9 mouse cellular contexts compared by ENCODE assay signal in genomic region chr2:180385967-180386688, GRCm38 (mm10). TPM values are rescaled to one million over a fixed set of nuclear protein-coding genes. Genes with fewer than 3 reads are reported as not detected.
DNase-seq lines count a peak whose midpoint lies in the region; TF ChIP-seq lines count a peak whose summit lies in the region.
"Had no signal": no experiment of that assay in that cellular context is flagged by ENCODE, and none has a peak within 500 bp of the region (broad histone marks: within the 10 kb centered on the region; RNA-seq: fewer than 3 reads in every experiment).

No protein-coding gene starts in this region.

- H3K4me3 ChIP-seq in E14TG2a.4 (replicated peaks; ENCODE audit: low read length) (peak overlapping the region; percentile 76), ES-E14 (ENCODE audit: insufficient read depth in 1 of 2, low read depth in 1 of 2, low read length in 2 of 2, poor library complexity in 1 of 2, severe bottlenecking in 1 of 2) (peak overlapping the region; percentile 46 to 67)

- no peaks in the 10 kb centered on the region for H3K9me3 ChIP-seq in E14TG2a.4 (ENCODE audit: low read length)
- no peaks in the 10 kb centered on the region for H3K9me3 ChIP-seq in ES-E14 (ENCODE audit: control insufficient read depth, insufficient read depth, low read depth, low read length)

- H3K4me1 ChIP-seq in E14TG2a.4 (replicated peaks; ENCODE audit: low read depth, low read length) (peaks cover 14% of the 10 kb centered on the region), ES-E14 (ENCODE audit: control insufficient read depth in 2 of 2, insufficient read depth in 2 of 2, low read length in 2 of 2, poor library complexity in 1 of 2) (peaks cover 1 to 2% of the 10 kb centered on the region in 2 experiments; a peak in 1 of 4 replicates)

- intact Hi-C loops in left cerebral cortex, postnatal 25 days (cut with DNase I) = no loop called here

- DNase-seq in ES-E14 (ENCODE audit: low read depth, low spot score) = no peak
- DNase-seq in forelimb bud, embryonic 11.5 days (ENCODE audit: low read depth, low spot score) = peak; percentile 27
- peak; percentile 61 for DNase-seq in mesoderm, embryonic 11.5 days (ENCODE audit: low read depth, low spot score)
- DNase-seq in T-cell, adult 2 months (ENCODE audit: low spot score) = no peak
- no peak for DNase-seq in adrenal gland, postnatal 4 days (ENCODE audit: low spot score in 2 of 2)
- no peak for DNase-seq in urinary bladder, postnatal 25 days (ENCODE audit: low spot score)
- DNase-seq in left cerebral cortex, postnatal 25 days (ENCODE audit: low spot score in 2 of 2) = no peak
- DNase-seq: lung, postnatal 14 days had no signal

- H3K36me3 ChIP-seq in E14TG2a.4 (ENCODE audit: insufficient read depth, low read length) (no peaks in the 10 kb centered on the region), ES-E14 (ENCODE audit: control insufficient read depth, insufficient read depth, low read length, poor library complexity, severe bottlenecking) (no peaks in the 10 kb centered on the region)

- no peak overlapping the region for H3K27ac ChIP-seq in ES-E14 (ENCODE audit: insufficient read depth, low read depth, low read length, poor library complexity, severe bottlenecking)

- TF ChIP-seq CTCF in E14TG2a.4 (conservative IDR thresholded peaks at IDR 0.05; ENCODE audit: low read length) = no peak

- H3K27me3 ChIP-seq in E14TG2a.4 (ENCODE audit: insufficient read depth, low read length) = peaks cover 90% of the 10 kb centered on the region

- H3K9ac ChIP-seq in ES-E14 (ENCODE audit: insufficient read depth, low read depth, low read length, poor library complexity, severe bottlenecking) = 0 out of 2 replicates have a peak overlapping the region, but pooled peaks have one; percentile 4

- in situ Hi-C loops in ES-E14 (cut with MboI; ENCODE audit: low sequenced_read_pairs in 2 of 2, unreplicated experiment in 2 of 2) = no loop called here

TF ChIP-seq in ES-E14, 5 proteins besides CTCF, POLR2A, EP300 and RAD21:
- TF ChIP-seq CHD2 (IDR thresholded peaks at IDR 0.05; ENCODE audit: low read depth, low read length) (no peak), ZC3H11A (IDR thresholded peaks at IDR 0.05; ENCODE audit: borderline replicate concordance, low read depth, low read length) (no peak), ZNF384 (IDR thresholded peaks at IDR 0.05; ENCODE audit: low read depth, low read length) (no peak), MAFK (IDR thresholded peaks at IDR 0.05; ENCODE audit: insufficient read depth, low read depth, low read length) (no peak), HCFC1 (IDR thresholded peaks at IDR 0.05; ENCODE audit: borderline replicate concordance, insufficient read depth, low read length) (no peak)
TF ChIP-seq in ES-E14: peak in this region for 0.

RNA-seq across cellular contexts. Expression of gene Gata5, which starts 51.6 kb away (rescaled TPM):
- total RNA-seq in ES-E14 (2012; rRNA removed) = 0.04 and 0.11 TPM in 2 replicates
- under 1 TPM; 0.45 to 0.65 TPM for total RNA-seq in adrenal gland, postnatal 4 days (2021)
- total RNA-seq in left cerebral cortex, postnatal 25 days (2021) = not detected

Comparison
In these comparisons a context has a peak if more than half of its experiments do, and no peak if none do; other contexts are left out.
1. DNase-seq: peak in forelimb bud, embryonic 11.5 days (single experiment) and mesoderm, embryonic 11.5 days (single experiment); none in ES-E14 (single experiment), T-cell, adult 2 months (single experiment), adrenal gland, postnatal 4 days (0 of 2), urinary bladder, postnatal 25 days (single experiment) and left cerebral cortex, postnatal 25 days (0 of 2).